Mouse (Mus musculus): ENCODE data around the gene P2rx2.

Gene P2rx2

GRCm38 (mm10) chr5:110342648-110343284, at the start of gene P2rx2:
P2rx2 (minus strand) TSS chr5:110343212.
- no peak for DNase-seq (ENCODE audit: low spot score in 2 of 2)

- DNase-seq (ENCODE audit: low spot score in 2 of 2): no peak
These were observed 49.7 kb upstream of the P2rx2 start for GRCm38 (mm10) chr5:110392727-110393126.

GRCm38 (mm10) chr5:110390631-110391030, 47.6 kb upstream of the P2rx2 start:
- DNase-seq (ENCODE audit: low spot score in 2 of 2): no peak

GRCm38 (mm10) chr5:110387332-110387731, 44.3 kb upstream of the P2rx2 start:
- no peak for DNase-seq (ENCODE audit: low spot score in 2 of 2)

GRCm38 (mm10) chr5:110386371-110387330, 43.6 kb upstream of the P2rx2 start:
- DNase-seq (ENCODE audit: low spot score in 2 of 2): peak; percentile 53 to 61

GRCm38 (mm10) chr5:110385263-110385662, 42.3 kb upstream of the P2rx2 start:
- DNase-seq (ENCODE audit: low spot score in 2 of 2): no peak

GRCm38 (mm10) chr5:110384491-110384890, 41.5 kb upstream of the P2rx2 start:
- DNase-seq (ENCODE audit: low spot score in 2 of 2): no peak

- no peak for DNase-seq (ENCODE audit: low spot score in 2 of 2)
These were observed 36.8 kb upstream of the P2rx2 start for GRCm38 (mm10) chr5:110379823-110380222.

GRCm38 (mm10) chr5:110379086-110379485, 36.1 kb upstream of the P2rx2 start:
- no peak for DNase-seq (ENCODE audit: low spot score in 2 of 2)

GRCm38 (mm10) chr5:110378181-110378583, 35.2 kb upstream of the P2rx2 start:
- no peak for DNase-seq (ENCODE audit: low spot score in 2 of 2)

GRCm38 (mm10) chr5:110376802-110377433, 33.9 kb upstream of the P2rx2 start:
- peak; percentile 80 to 84 for DNase-seq (ENCODE audit: low spot score in 2 of 2)

- no peak for DNase-seq (ENCODE audit: low spot score in 2 of 2)
These were observed 21.0 kb upstream of the P2rx2 start for GRCm38 (mm10) chr5:110363822-110364545.

- peak; percentile 65 to 79 for DNase-seq (ENCODE audit: low spot score in 2 of 2)
These were observed 20.3 kb upstream of the P2rx2 start for GRCm38 (mm10) chr5:110363179-110363821.

- DNase-seq (ENCODE audit: low spot score in 2 of 2): no peak
These were observed 19.8 kb upstream of the P2rx2 start for GRCm38 (mm10) chr5:110362813-110363178.

GRCm38 (mm10) chr5:110361465-110361864, 18.5 kb upstream of the P2rx2 start:
- DNase-seq (ENCODE audit: low spot score in 2 of 2): no peak

- peak; percentile 91 to 93 for DNase-seq (ENCODE audit: low spot score in 2 of 2)
These were observed 14.6 kb upstream of the P2rx2 start for GRCm38 (mm10) chr5:110357531-110358179.

GRCm38 (mm10) chr5:110354716-110355115, 11.7 kb upstream of the P2rx2 start:
- peak in 1 of 2 experiments; percentile 44 for DNase-seq (ENCODE audit: low spot score in 2 of 2)

- no peak for DNase-seq (ENCODE audit: low spot score in 2 of 2)
These were observed 4.0 kb upstream of the P2rx2 start for GRCm38 (mm10) chr5:110347006-110347405.

- no peak for DNase-seq (ENCODE audit: low spot score in 2 of 2)
These were observed 2.5 kb upstream of the P2rx2 start for GRCm38 (mm10) chr5:110345553-110345952.

GRCm38 (mm10) chr5:110344524-110344923, 1.5 kb upstream of the P2rx2 start, which contains the start of gene Lrcol1:
Lrcol1 (plus strand) TSS chr5:110344730.
- no peak for DNase-seq (ENCODE audit: low spot score in 2 of 2)

GRCm38 (mm10) chr5:110338792-110339191, 4.2 kb downstream of the P2rx2 start:
- no peak for DNase-seq (ENCODE audit: low spot score in 2 of 2)

Data from right cerebral cortex, adult 2 months (tissue).